Mouse (Mus musculus): ENCODE data around the gene Olfr1153.

Gene Olfr1153

GRCm38 (mm10) chr2:87894662-87895061 is at the start of gene Olfr1153:
Gene Olfr1153, plus strand, starts transcription at chr2:87894962.
- DNase-seq (ENCODE audit: low read depth, low spot score), result no peak

GRCm38 (mm10) chr2:87855562-87855961 is 39.2 kb upstream of the Olfr1153 start, which contains the start of gene Olfr1151:
Gene Olfr1151, plus strand, starts transcription at chr2:87855862.
- DNase-seq (ENCODE audit: low read depth, low spot score), result no peak

GRCm38 (mm10) chr2:87866192-87866591 is 28.6 kb upstream of the Olfr1153 start, which contains the start of gene Olfr1152:
Gene Olfr1152, plus strand, starts transcription at chr2:87866492.
- DNase-seq (ENCODE audit: low read depth, low spot score), result no peak

GRCm38 (mm10) chr2:87905066-87905465 is 10.3 kb downstream of the Olfr1153 start, which contains the start of gene Olfr1154:
Gene Olfr1154, minus strand, starts transcription at chr2:87905166.
- no peak for DNase-seq (ENCODE audit: low read depth, low spot score)

- no peak for DNase-seq (ENCODE audit: low read depth, low spot score)
Observed at GRCm38 (mm10) chr2:87945037-87945436, 50.3 kb downstream of the Olfr1153 start, which contains the start of gene Olfr1155. Gene Olfr1155, minus strand, starts transcription at chr2:87945137.

Measured in forelimb bud, embryonic 11.5 days (tissue).